Mouse (Mus musculus) bone marrow, adult 2 months (tissue): ENCODE measurements at regions not wholly inside any gene's neighbourhood (a gene's known extent, or its start where the extent isn't known, plus 50 kb on each side); places are given as distances from the start of the nearest gene placed in this dataset.

Experiments used
- CTCF ChIP-seq: fragments of 200-500 bp; IDR thresholded peaks from 2 replicates; pipeline ENCODE4 v1.5.1; 2011; ENCODE audit warnings: low read length, control low read depth; ENCODE audit not compliant: control insufficient read depth, insufficient read depth
- POLR2A ChIP-seq: fragments of 200-500 bp; IDR thresholded peaks from 2 replicates; pipeline ENCODE4 v1.6.1; 2011; ENCODE audit warnings: low read depth, mild to moderate bottlenecking, control low read depth, low read length, borderline replicate concordance; ENCODE audit not compliant: control insufficient read depth

GRCm38 (mm10) chr3:41373198-41373597 lies 182.3 kb upstream of the Jade1 start:
- TF ChIP-seq POLR2A = no peak
- no peak for TF ChIP-seq CTCF
